Mouse (Mus musculus): ENCODE measurements around the gene Cyb5b.
"Not testable (repeated sequence)": the region's sequence is repeated elsewhere in the genome, so short reads cannot be mapped to it uniquely, and the experiment has no call there.

Cyb5b gene

GRCm38 (mm10) chr8:107181122-107181521 lies 30.7 kb downstream of the Cyb5b start:
- no peak for DNase-seq

- no peak for DNase-seq
These were observed 34.6 kb downstream of the Cyb5b start for GRCm38 (mm10) chr8:107184996-107185395.

DNA sequence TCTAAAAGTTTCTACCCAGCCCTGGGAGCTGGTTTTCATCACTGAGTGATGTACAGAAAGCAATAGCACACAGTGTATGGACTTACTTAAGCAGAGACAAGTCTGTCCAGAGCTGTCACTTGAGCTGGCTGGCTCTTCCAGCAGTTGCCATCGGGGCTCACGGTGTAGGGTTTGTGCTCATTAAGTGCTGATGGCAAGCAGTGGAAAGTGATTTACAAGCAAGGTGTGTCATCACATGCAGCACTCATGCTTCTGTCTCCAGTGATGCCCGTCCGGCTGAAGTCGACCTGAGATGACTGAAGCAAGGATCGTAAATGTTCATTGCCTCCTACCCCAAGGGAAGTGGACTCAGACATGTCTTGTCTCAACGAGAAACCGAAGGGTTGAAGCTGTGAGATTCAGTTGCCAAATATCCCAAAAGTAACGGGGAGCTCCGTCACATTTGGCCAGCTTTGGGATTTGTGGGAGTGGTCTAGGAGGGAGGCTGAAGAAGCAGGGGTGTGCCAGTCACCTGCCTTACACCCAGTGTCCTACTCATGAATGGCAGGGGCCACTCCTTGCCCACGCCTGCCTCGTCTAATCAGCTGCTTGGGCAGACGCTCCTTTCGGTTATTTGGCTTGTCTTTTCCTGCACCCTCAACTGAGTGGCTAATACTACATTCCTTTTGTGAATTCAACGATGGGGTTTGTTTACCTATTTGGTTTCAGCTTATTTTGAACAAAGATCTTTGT lies 36.4 kb downstream of the Cyb5b start:
- DNase-seq: peak in 1 of 2 experiments; percentile 30

DNA sequence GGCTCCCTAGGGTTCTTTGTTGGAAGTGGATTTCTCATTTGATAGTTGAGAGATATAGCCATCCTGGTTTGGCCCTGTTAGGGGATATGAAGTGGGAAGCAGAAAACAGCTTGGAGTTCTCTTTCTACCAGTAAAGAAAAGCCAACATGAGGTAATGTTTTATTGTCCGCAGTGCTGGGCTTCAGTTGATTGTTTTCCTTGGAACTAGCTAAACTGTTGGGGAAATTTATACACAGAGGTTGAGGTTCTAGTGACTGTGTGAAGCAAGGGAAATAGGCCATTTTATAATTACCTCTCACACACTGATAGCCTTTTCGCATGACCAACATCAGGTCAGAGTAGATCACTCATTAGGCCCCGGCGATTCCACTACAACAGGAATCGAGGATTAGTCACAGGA lies 37.2 kb downstream of the Cyb5b start:
- DNase-seq: no peak

GRCm38 (mm10) chr8:107192631-107193030 lies 42.2 kb downstream of the Cyb5b start:
- peak in 1 of 2 experiments; percentile 16 for DNase-seq

DNA sequence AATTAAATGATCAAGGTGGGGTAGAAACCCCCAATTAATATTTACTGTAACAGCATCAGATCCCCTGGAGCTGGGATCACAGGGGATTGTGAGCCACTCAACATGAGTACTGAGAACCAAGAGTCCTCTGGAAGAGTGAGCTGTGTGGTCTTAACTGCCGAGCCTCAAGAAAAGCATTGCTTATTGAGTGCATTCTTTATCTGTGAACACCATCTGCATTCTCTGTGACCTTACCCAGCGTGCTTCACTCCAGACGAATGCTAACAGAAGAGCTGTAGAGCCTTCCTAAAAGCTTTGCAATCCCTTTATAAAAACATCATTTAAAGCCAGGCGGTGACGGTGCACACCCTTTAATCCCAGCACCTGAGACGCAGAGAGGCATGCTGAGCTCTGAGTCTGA lies 42.9 kb downstream of the Cyb5b start:
- DNase-seq: no peak

DNA sequence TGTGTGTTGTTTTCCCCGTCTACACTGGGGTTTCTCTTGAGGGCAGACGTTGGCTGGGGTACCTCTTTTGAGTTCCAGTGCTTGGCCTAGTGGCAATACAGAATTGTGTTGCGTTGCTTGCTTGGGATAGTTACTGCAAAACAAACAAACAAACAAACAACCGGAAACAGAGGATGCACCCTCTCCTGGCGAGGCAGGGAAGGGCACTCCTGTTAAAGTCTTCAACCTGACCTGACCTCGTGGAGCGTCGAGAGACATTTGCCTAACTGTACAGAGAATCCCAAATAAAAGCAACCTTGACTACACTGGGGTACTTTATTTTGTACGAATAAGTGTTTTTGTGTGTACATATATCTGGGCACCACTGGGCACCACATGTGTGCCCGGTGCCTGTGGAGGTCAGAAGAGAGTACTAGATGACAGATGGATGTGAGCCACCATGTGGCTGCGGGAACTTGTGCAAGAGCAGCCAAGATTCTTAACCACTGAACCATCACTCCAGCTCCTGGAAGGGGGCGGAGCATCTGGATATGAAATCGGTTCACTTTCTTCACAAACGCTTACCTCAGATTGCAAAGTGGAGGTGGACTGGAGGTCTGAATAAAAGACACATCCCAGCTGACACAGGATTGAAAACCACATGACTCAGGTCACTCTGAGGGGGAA lies 44.5 kb downstream of the Cyb5b start:
- peak in 1 of 2 experiments; percentile 10 for DNase-seq

- peak; percentile 40 to 64 for DNase-seq
These were observed 47.7 kb downstream of the Cyb5b start for GRCm38 (mm10) chr8:107197901-107198826.

- no peak for DNase-seq
These were observed 54.7 kb downstream of the Cyb5b start for GRCm38 (mm10) chr8:107205164-107205563.

GRCm38 (mm10) chr8:107205701-107206561 lies 55.5 kb downstream of the Cyb5b start:
- peak; percentile 76 to 84 for DNase-seq

GRCm38 (mm10) chr8:107206782-107207525 lies 56.5 kb downstream of the Cyb5b start:
- DNase-seq: peak in 1 of 2 experiments; percentile 10

DNA sequence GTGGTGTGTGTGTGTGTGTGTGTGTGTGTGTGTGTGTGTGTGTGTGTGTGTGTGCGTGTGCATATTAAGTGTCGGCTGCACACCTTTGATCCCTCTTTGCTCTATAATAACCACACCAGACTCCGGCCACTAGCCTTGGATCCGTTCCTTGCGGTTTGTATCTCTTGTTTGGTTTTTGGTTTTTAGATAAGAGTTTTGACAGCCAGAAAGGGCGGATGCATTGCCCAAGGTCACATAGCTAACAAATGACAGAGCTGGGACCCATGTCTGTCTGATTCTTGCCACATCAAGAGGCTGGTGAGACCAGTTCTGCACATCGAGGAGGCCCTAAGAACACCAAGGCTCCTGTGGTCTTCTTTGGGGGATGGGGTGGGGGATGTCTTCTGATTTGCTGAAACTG lies 58.7 kb downstream of the Cyb5b start:
- no peak for DNase-seq

DNA sequence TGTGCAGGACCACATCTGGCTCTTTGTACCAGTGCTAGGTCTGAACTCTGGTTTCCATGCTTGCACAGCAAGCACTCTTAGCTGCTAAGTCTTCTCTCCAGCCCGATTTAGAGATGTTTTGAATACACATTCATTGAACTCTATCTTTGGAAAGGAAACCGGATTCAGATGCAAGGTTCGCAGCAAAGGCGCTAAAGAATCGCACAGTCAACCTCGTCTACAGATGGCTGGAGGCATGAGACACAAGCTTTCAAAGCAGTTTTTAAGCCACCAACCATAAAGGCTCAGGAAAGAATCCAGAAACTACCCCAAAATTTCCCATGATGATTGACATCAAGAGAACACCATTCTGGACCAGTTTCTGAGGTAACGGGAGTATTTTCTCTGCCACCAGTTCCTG lies 61.6 kb downstream of the Cyb5b start:
- no peak for DNase-seq

DNA sequence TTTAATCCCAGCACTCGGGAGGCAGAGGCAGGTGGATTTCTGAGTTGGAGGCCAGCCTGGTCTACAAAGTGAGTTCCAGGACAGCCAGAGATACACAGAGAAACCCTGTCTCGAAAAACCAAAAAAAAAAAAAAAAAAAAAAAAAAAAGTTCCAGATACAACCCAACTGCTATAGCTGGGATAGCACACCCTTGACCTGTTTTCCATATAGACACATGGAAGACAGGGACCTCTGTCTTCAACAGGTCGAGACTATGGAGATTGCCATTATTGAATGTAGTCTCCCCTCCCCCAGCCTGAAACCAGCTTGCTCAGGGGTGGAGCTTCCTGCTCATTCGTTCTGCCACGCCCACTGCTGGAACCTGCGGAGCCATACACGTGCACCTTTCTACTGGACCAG lies 66.8 kb downstream of the Cyb5b start:
- DNase-seq: not testable (repeated sequence)

DNA sequence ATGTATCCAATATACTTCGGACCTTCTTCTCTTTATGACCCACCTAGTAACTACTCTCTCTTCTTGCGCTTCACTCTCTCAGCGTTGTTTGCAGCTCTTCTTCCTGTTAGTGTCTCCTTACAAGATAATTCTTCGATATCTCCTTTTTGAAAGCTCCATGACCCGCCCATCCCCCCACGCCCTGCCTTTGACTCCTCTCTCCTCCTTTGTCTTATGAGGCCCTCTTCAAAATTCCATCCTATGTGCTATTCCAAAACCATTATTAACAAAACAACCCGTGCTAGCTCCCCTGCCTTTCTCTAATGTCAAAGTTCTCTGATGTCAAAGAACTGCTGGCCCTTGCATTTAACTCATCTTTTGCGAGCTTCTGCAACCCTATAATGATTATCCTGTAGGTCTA lies 67.7 kb downstream of the Cyb5b start:
- no peak for DNase-seq

GRCm38 (mm10) chr8:107219078-107219477 lies 68.6 kb downstream of the Cyb5b start:
- no peak for DNase-seq

DNA sequence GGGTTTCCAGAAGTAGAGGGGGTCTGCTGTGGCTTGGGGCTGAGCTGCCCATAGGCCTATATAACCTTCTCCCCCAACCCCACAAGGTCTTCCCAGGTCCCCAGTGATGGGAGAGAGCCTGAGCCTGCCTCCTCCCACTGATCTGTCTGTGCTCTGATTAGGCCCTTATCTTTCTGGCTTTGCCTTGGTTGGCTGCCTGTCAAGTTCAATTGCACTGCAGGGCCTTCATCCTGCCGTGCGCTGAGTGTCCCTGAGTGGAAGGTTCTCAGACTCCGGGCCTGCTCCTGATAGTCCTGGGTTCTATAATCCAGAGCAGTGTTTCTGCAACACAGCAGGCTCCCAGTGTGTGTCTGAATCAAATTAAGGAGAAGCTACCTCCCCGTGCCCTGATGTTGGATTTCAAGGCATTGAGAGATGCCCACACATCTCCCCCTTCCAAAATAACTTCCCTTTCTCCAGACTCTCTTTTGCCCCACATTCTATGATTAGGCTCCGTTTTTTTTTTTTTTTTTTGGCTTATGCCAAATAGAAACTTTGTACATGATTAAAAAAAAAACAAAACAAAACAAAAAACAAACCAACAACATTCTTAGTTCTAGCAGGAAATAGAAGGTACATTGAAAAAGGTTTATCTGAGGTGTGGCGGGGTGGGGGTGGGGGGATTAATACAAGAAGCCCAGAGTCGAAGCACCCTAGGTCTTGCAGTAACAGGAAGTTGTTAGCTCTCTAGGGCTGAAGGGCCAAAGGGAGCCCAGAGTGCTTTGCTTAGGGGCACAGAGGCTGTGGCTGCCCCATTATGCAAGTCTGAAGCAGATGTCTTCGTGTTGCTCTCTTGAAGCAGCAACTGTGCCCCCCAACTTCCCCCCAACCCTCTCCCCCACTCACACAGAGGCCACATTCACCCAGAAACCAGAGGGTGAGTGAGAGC lies 71.7 kb downstream of the Cyb5b start:
- peak in 1 of 2 experiments; percentile 29 for DNase-seq

GRCm38 (mm10) chr8:107226183-107226582 lies 75.7 kb downstream of the Cyb5b start:
- DNase-seq: peak; percentile 60 to 72

DNA sequence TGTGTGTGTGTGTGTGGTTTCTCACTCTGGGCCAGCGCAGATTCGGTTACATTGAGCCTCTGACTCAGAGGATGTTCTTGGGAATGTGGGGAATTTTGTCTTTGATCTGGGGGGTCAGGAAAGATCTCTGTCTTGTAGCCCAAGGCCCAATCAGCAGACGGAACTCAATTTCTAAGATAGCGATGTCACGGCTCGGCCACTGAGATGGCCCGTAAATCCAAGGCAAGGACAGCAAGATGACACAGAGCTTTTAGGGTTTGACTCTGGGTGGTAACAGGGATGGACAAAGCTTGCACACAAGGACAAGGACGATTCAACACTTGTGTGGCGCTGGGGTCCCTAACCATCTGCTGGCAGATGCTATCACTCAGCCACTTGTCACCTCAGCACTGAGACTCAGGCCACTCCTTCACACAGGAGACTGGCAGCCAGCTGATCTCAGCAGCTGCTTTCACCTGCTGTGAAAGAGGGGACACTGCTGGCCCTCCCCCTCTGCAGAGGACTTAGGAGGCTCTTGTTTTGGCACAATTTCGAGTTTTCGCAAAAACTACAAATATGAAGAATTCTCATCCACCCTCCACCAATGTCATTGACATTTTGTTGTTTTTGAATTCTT lies 76.7 kb downstream of the Cyb5b start:
- peak in 1 of 2 experiments; percentile 8 for DNase-seq

- no peak for DNase-seq
These were observed 82.8 kb downstream of the Cyb5b start for GRCm38 (mm10) chr8:107233251-107233650.
